Mouse (Mus musculus) megakaryocyte, embryonic 14.5 days (primary cell): ENCODE results near the gene Siglec1.

Source experiments
- FLI1 ChIP-seq: IDR thresholded peaks from 2 replicates; pipeline ENCODE4 v1.6.1; 2012; ENCODE audit warnings: low read length, inconsistent platforms, mixed read lengths
- GATA1 ChIP-seq: IDR thresholded peaks from 3 replicates; pipeline ENCODE4 v1.6.1; 2012; ENCODE audit warnings: mixed read lengths, low read length, inconsistent platforms, borderline replicate concordance

DNA sequence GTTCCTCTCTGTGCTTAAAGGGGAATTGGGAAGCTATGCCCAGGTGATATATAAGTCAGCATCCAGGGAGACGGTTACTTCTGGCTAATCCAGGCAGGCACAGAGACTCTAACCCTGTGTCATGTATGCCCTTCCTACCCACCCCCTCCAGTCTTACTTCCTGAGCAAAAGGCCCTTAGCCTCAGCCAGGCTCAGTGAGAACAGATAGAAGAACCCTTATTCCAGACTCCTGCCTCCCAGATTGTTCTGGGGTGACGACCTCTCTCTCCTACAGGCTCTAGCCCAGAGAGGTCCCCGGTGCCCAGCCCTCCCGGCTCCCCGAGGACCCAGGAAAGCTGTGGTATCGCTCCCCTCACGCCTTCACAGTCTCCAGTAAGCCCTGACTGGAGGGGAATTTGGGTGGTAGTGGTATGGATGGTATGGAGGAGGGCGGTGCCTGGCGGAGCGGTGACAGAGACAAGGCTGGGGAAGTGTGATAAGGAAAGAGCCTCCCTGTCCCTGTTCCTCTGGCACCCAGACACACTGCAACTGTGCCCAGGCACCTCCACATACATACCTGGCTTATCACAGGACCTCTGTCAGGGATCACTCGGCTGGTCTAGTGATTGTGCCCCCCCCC is 49.1 kb upstream of the Siglec1 start:
- TF ChIP-seq GATA1 (0 out of 3 replicates have a peak, but pooled peaks have one; percentile 12), FLI1 (no peak)
